Mouse (Mus musculus) intestine, postnatal 0 days (tissue): ENCODE results near the gene Lrrn1. TPM values are rescaled to one million over a fixed set of nuclear protein-coding genes. Genes with fewer than 3 reads are reported as not detected.

Experiments used
- ATAC-seq: fragments of 200-750 bp; cut with Nextera tagmentation; 2 replicates; pipeline ENCODE4 v1.8.0; 2017; ENCODE audit warnings: mild to moderate bottlenecking, moderate TSS enrichment, moderate library complexity
- H3K27ac ChIP-seq: fragments of 300-500 bp; sonication (generic); 2 replicates; pipeline ENCODE4 v1.5.1; 2014; ENCODE audit warnings: mild to moderate bottlenecking, low read depth, low read length, moderate library complexity
- H3K27me3 ChIP-seq: fragments of 300-500 bp; sonication (generic); replicated peaks from 2 replicates; pipeline ENCODE4 v1.6.1; 2014; ENCODE audit warnings: low read length, mixed read lengths; ENCODE audit not compliant: control insufficient read depth, insufficient read depth
- H3K36me3 ChIP-seq: fragments of 300-500 bp; sonication (generic); 2 replicates; pipeline ENCODE4 v1.6.1; 2014; ENCODE audit warnings: mild to moderate bottlenecking, moderate library complexity; ENCODE audit not compliant: control insufficient read depth, insufficient read depth
- H3K4me1 ChIP-seq: fragments of 300-500 bp; sonication (generic); replicated peaks from 2 replicates; pipeline ENCODE4 v1.6.1; 2014; ENCODE audit warnings: antibody characterized with exemption, low read length, mixed read lengths; ENCODE audit not compliant: control insufficient read depth, insufficient read depth
- H3K4me2 ChIP-seq: fragments of 300-500 bp; sonication (generic); replicated peaks from 2 replicates; pipeline ENCODE4 v1.6.1; 2014; ENCODE audit warnings: low read depth, mild to moderate bottlenecking, moderate library complexity
- H3K4me3 ChIP-seq: fragments of 300-500 bp; sonication (generic); 2 replicates; pipeline ENCODE4 v1.5.1; 2014; ENCODE audit warnings: low read depth, low read length
- H3K9ac ChIP-seq: fragments of 300-500 bp; sonication (generic); 2 replicates; pipeline ENCODE4 v1.6.1; 2014; ENCODE audit warnings: mild to moderate bottlenecking, low read depth, low read length
- H3K9me3 ChIP-seq: fragments of 300-500 bp; sonication (generic); 2 replicates; pipeline ENCODE4 v1.6.1; 2016; ENCODE audit warnings: mixed run types; ENCODE audit not compliant: control insufficient read depth
- CTCF ChIP-seq: sonication (generic); IDR thresholded peaks from 2 replicates; pipeline ENCODE4 v1.5.1; 2016; ENCODE audit warnings: low read depth, mild to moderate bottlenecking, control low read depth, antibody characterized with exemption, moderate library complexity
- WGBS: fragments of 180-500 bp; shearing (Covaris S2); extraction: QIAGEN DNeasy Blood & Tissue Kit; methylation state at CpG from one replicate; pipeline ENCODE4 v1.1.7; 2014; 5-methylcytosine and 5-hydroxymethylcytosine counted together
- polyA plus RNA-seq: library from polyadenylated mRNA; unstranded; fragments of >200 nt; fragmentation: Nextera tagmentation; extraction: Ambion mirVana; gene quantifications from 2 replicates; pipeline ENCODE4 v1.2.1, GENCODE M21; 2015

Lrrn1 gene
- polyA plus RNA-seq, 1 experiment from 2014 or later: 14.7 TPM

DNA sequence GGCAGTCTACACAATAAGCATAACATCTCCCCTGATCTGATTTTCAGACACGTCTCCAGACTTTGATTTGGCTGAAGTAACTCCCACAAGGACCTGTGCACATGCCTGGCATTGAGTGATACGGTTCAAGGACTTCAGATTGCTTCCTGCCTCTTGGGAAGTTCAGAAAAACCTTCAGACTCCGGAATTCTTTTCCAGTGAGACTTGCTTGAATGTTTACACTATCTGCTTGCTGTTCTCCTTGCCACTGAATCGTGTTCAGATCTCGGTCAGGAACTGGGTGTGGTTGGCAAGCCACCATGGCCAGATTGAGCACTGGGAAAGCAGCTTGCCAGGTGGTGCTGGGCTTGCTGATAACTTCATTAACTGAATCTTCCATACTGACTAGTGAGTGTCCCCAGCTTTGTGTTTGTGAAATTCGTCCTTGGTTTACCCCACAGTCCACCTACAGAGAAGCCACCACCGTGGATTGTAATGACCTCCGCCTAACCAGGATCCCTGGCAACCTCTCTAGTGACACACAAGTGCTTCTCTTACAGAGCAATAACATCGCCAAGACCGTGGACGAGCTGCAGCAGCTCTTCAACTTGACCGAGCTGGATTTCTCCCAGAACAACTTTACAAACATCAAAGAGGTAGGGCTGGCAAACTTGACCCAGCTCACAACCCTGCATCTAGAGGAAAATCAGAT lies 37.5 kb downstream of the Lrrn1 start:
- TF ChIP-seq CTCF: no peak
- 68% methylated on average over 12 of the region's 12 CpGs for WGBS
- Histone ChIP-seq H3K9ac (no peak overlapping the region), H3K4me2 (no peak overlapping the region), H3K4me1 (no peaks in the 10 kb centered on the region), H3K27me3 (no peaks in the 10 kb centered on the region), H3K4me3 (no peak overlapping the region), H3K36me3 (no peaks in the 10 kb centered on the region), H3K9me3 (no peaks in the 10 kb centered on the region), H3K27ac (no peak overlapping the region)
- no peak for ATAC-seq

DNA sequence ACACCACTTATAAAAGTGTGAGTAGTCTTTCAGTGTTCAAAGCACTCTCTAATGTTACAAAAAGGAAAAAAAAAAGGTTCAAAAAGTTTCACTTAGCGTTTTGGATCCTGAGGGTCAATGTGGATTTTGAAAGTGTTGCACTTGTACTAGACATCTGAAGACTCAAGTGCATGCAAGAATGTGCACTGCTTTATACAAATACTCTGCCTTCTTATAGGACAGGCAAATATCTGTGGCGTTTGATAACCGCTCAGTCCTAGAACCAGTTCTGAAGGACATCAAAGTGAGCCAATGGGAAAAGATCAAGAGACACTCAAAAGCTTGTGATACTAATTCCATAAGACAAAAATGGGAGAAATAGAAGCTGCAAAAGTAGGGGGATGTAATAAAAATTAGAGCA lies 45.0 kb downstream of the Lrrn1 start:
- H3K36me3 ChIP-seq: no peaks in the 10 kb centered on the region
- H3K27me3 ChIP-seq: no peaks in the 10 kb centered on the region
- WGBS: 88% methylated on average over 3 of the region's 3 CpGs
- no peak overlapping the region for H3K27ac ChIP-seq
- H3K9ac ChIP-seq: no peak overlapping the region
- H3K9me3 ChIP-seq: no peaks in the 10 kb centered on the region
- TF ChIP-seq CTCF: no peak
- H3K4me3 ChIP-seq: no peak overlapping the region
- ATAC-seq: no peak
- no peaks in the 10 kb centered on the region for H3K4me1 ChIP-seq
- H3K4me2 ChIP-seq: no peak overlapping the region

DNA sequence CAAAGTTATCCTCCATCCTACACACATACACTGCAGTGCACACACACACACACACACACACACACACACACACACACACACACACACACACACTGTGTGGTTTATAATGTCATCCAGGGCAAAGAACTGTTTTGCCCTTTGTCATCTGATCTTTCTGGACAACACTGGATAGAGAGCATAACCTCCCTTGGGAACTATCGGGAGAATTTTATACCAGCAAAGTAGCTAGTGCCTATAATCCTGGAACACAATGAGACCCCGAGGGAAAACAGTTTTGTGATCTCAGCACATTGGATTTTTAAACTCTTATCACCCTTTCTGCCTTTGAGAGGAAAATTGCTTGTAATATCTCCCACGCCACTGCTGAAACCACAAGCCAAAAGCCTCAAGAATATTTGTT lies 45.8 kb downstream of the Lrrn1 start:
- 59% methylated on average over 3 of the region's 3 CpGs for WGBS
- Histone ChIP-seq H3K9me3 (no peaks in the 10 kb centered on the region), H3K4me2 (no peak overlapping the region), H3K4me1 (no peaks in the 10 kb centered on the region), H3K36me3 (no peaks in the 10 kb centered on the region), H3K27ac (no peak overlapping the region), H3K27me3 (no peaks in the 10 kb centered on the region), H3K9ac (no peak overlapping the region), H3K4me3 (no peak overlapping the region)
- TF ChIP-seq CTCF: no peak
- no peak for ATAC-seq

DNA sequence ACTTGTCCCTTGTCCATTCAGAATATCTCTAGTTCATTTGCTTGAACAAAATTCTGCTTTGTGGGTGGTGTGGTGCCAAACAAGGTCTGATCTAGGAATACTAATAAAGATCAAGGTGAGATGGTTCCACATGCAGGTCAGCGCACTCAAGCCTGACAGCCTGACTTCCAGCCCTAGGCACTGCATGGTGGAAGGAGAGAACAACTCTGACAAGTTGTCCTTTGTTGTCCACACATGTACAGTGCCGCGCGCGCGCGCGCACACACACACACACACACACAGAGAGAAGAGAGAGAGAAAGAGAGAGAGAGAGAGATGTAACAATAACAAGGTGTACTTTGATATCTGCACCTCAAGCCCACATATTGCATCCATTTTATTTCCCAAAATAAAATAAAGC lies 47.7 kb downstream of the Lrrn1 start:
- Histone ChIP-seq H3K9me3 (no peaks in the 10 kb centered on the region), H3K4me1 (no peaks in the 10 kb centered on the region), H3K36me3 (no peaks in the 10 kb centered on the region), H3K4me2 (no peak overlapping the region), H3K4me3 (no peak overlapping the region), H3K9ac (no peak overlapping the region), H3K27ac (no peak overlapping the region), H3K27me3 (no peaks in the 10 kb centered on the region)
- ATAC-seq: no peak
- TF ChIP-seq CTCF: no peak
- 97% methylated on average over 8 of the region's 8 CpGs for WGBS

DNA sequence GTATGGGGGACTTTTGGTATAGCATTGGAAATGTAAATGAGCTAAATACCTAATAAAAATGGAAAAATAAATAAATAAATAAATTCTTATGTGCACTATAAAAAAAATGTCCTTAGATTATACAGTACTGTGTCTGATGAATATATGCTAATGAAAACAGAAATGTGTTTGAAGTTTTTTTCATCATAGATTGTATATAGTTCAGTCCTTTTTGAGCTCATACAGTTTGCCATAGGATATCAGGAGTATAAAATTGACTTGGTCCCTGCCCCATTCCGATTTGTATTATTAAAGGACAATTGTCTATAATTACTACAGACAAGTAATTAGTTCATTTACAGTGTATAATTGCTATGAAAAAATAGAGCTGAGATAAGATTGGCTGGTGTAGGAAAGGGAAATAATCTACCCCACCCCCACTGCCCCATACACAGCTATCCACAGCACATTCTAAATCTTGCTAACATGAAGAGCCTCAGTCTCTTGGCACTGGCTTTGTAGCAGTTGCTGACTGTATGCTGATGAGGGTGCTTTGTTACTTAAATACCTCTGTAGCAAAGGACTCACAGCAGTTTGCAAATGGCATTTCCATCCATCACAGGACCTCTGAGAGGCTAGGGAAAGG lies 54.3 kb downstream of the Lrrn1 start:
- TF ChIP-seq CTCF: no peak
- WGBS: 80% methylated on average over 1 of the region's 1 CpGs
- H3K27ac ChIP-seq: no peak overlapping the region
- H3K9ac ChIP-seq: no peak overlapping the region
- no peak for ATAC-seq
- H3K4me1 ChIP-seq: no peaks in the 10 kb centered on the region
- no peak overlapping the region for H3K4me2 ChIP-seq
- H3K4me3 ChIP-seq: no peak overlapping the region
- no peaks in the 10 kb centered on the region for H3K36me3 ChIP-seq
- no peaks in the 10 kb centered on the region for H3K9me3 ChIP-seq
- no peaks in the 10 kb centered on the region for H3K27me3 ChIP-seq

DNA sequence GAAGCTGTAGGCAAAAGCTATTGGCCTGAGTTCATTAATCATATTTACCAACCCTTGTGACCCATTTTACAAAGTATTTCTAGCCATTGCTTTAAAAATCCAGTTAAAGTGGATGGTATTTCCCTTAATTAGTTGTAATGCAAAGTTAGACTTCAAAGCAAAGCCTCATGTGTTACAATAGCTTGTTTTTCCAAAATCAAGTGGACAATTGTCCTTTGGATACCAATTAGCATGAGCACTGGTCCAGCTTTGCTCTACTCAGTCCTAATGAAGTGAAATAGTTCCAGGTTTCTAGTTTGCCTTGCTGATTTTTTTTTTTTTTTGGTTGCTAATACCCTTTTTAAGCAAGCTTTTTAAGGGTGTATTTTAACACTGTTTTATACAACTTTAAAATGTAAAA lies 75.6 kb downstream of the Lrrn1 start:
- H3K9ac ChIP-seq: no peak overlapping the region
- no peak overlapping the region for H3K4me3 ChIP-seq
- no peak overlapping the region for H3K4me2 ChIP-seq
- no peaks in the 10 kb centered on the region for H3K9me3 ChIP-seq
- no peak for ATAC-seq
- no peaks in the 10 kb centered on the region for H3K4me1 ChIP-seq
- no peak for TF ChIP-seq CTCF
- H3K27ac ChIP-seq: no peak overlapping the region
- H3K36me3 ChIP-seq: no peaks in the 10 kb centered on the region
- no peaks in the 10 kb centered on the region for H3K27me3 ChIP-seq
